Mouse (Mus musculus): ENCODE results near the gene Sycn. TPM values are rescaled to one million over a fixed set of nuclear protein-coding genes. Genes with fewer than 3 reads are reported as not detected.

Gene Sycn
- total RNA-seq, 1 experiment from 2014 or later = not detected

GRCm38 (mm10) chr7:28555939-28556535 is 15.4 kb downstream of the Sycn start:
- ATAC-seq (ENCODE audit: extremely low read depth, insufficient number of reproducible peaks, low FRiP score, poor library complexity, severe bottlenecking) = no peak

GRCm38 (mm10) chr7:28557069-28557468 is 16.4 kb downstream of the Sycn start:
- ATAC-seq (ENCODE audit: extremely low read depth, insufficient number of reproducible peaks, low FRiP score, poor library complexity, severe bottlenecking) = no peak

GRCm38 (mm10) chr7:28557708-28558107 is 17.0 kb downstream of the Sycn start:
- no peak for ATAC-seq (ENCODE audit: extremely low read depth, insufficient number of reproducible peaks, low FRiP score, poor library complexity, severe bottlenecking)

GRCm38 (mm10) chr7:28558486-28558885 is 17.8 kb downstream of the Sycn start:
- ATAC-seq (ENCODE audit: extremely low read depth, insufficient number of reproducible peaks, low FRiP score, poor library complexity, severe bottlenecking) = no peak

- ATAC-seq (ENCODE audit: extremely low read depth, insufficient number of reproducible peaks, low FRiP score, poor library complexity, severe bottlenecking) = no peak
Measured at GRCm38 (mm10) chr7:28560856-28561255, 20.2 kb downstream of the Sycn start.

GRCm38 (mm10) chr7:28561967-28562366 is 21.3 kb downstream of the Sycn start:
- no peak for ATAC-seq (ENCODE audit: extremely low read depth, insufficient number of reproducible peaks, low FRiP score, poor library complexity, severe bottlenecking)

GRCm38 (mm10) chr7:28562371-28562770 is 21.7 kb downstream of the Sycn start:
- no peak for ATAC-seq (ENCODE audit: extremely low read depth, insufficient number of reproducible peaks, low FRiP score, poor library complexity, severe bottlenecking)

- ATAC-seq (ENCODE audit: extremely low read depth, insufficient number of reproducible peaks, low FRiP score, poor library complexity, severe bottlenecking) = no peak
Measured at GRCm38 (mm10) chr7:28562951-28563350, 22.3 kb downstream of the Sycn start.

- no peak for ATAC-seq (ENCODE audit: extremely low read depth, insufficient number of reproducible peaks, low FRiP score, poor library complexity, severe bottlenecking)
Measured at GRCm38 (mm10) chr7:28565407-28565806, 24.7 kb downstream of the Sycn start.

- no peak for ATAC-seq (ENCODE audit: extremely low read depth, insufficient number of reproducible peaks, low FRiP score, poor library complexity, severe bottlenecking)
Measured at GRCm38 (mm10) chr7:28567539-28567938, 26.9 kb downstream of the Sycn start.

GRCm38 (mm10) chr7:28568253-28568652 is 27.6 kb downstream of the Sycn start:
- peak; percentile 49 for ATAC-seq (ENCODE audit: extremely low read depth, insufficient number of reproducible peaks, low FRiP score, poor library complexity, severe bottlenecking)

GRCm38 (mm10) chr7:28570291-28570981 is 29.8 kb downstream of the Sycn start:
- ATAC-seq (ENCODE audit: extremely low read depth, insufficient number of reproducible peaks, low FRiP score, poor library complexity, severe bottlenecking) = no peak

GRCm38 (mm10) chr7:28570982-28571682 is 30.4 kb downstream of the Sycn start:
- no peak for ATAC-seq (ENCODE audit: extremely low read depth, insufficient number of reproducible peaks, low FRiP score, poor library complexity, severe bottlenecking)

GRCm38 (mm10) chr7:28572689-28573088 is 32.0 kb downstream of the Sycn start:
- ATAC-seq (ENCODE audit: extremely low read depth, insufficient number of reproducible peaks, low FRiP score, poor library complexity, severe bottlenecking) = no peak

GRCm38 (mm10) chr7:28573236-28573635 is 32.6 kb downstream of the Sycn start:
- no peak for ATAC-seq (ENCODE audit: extremely low read depth, insufficient number of reproducible peaks, low FRiP score, poor library complexity, severe bottlenecking)

GRCm38 (mm10) chr7:28575597-28575996 is 34.9 kb downstream of the Sycn start:
- ATAC-seq (ENCODE audit: extremely low read depth, insufficient number of reproducible peaks, low FRiP score, poor library complexity, severe bottlenecking) = no peak

- no peak for ATAC-seq (ENCODE audit: extremely low read depth, insufficient number of reproducible peaks, low FRiP score, poor library complexity, severe bottlenecking)
Measured at GRCm38 (mm10) chr7:28576271-28576914, 35.7 kb downstream of the Sycn start.

GRCm38 (mm10) chr7:28577826-28578542 is 37.3 kb downstream of the Sycn start:
- no peak for ATAC-seq (ENCODE audit: extremely low read depth, insufficient number of reproducible peaks, low FRiP score, poor library complexity, severe bottlenecking)

GRCm38 (mm10) chr7:28578543-28579053 is 37.9 kb downstream of the Sycn start:
- no peak for ATAC-seq (ENCODE audit: extremely low read depth, insufficient number of reproducible peaks, low FRiP score, poor library complexity, severe bottlenecking)
